Mouse (Mus musculus): ENCODE measurements around the gene Nlrc5. TPM values are rescaled to one million over a fixed set of nuclear protein-coding genes. Genes with fewer than 3 reads are reported as not detected.

The Nlrc5 gene
- polyA plus RNA-seq, 1 experiment, result 0.82 TPM

- DNase-seq, result no peak
- TF ChIP-seq POLR2A (IDR thresholded peaks at IDR 0.05; ENCODE audit: borderline replicate concordance, insufficient read depth, low read length), result no peak
- TF ChIP-seq CTCF (IDR thresholded peaks at IDR 0.05; ENCODE audit: borderline replicate concordance, insufficient read depth, low read depth, low read length), result no peak
- Histone ChIP-seq H3K27me3 (ENCODE audit: control insufficient read depth, insufficient read depth, low read length) (no peaks in the 10 kb centered on the region), H3K4me1 (ENCODE audit: control insufficient read depth, insufficient read depth, low read length) (no peaks in the 10 kb centered on the region), H3K27ac (ENCODE audit: insufficient read depth, low read length) (no peak overlapping the region), H3K4me3 (replicated peaks; ENCODE audit: insufficient read depth, low read depth, low read length) (no peak overlapping the region)
- 68% methylated on average over 8 of the region's 8 CpGs for WGBS
Observed at GRCm38 (mm10) chr8:94543981-94544380, 109.8 kb downstream of the Nlrc5 start.

- no peaks in the 10 kb centered on the region for H3K4me1 ChIP-seq (ENCODE audit: control insufficient read depth, insufficient read depth, low read length)
- no peak for TF ChIP-seq POLR2A (IDR thresholded peaks at IDR 0.05; ENCODE audit: borderline replicate concordance, insufficient read depth, low read length)
- no peak for TF ChIP-seq CTCF (IDR thresholded peaks at IDR 0.05; ENCODE audit: borderline replicate concordance, insufficient read depth, low read depth, low read length)
- H3K4me3 ChIP-seq (replicated peaks; ENCODE audit: insufficient read depth, low read depth, low read length), result no peak overlapping the region
- DNase-seq, result no peak
- H3K27me3 ChIP-seq (ENCODE audit: control insufficient read depth, insufficient read depth, low read length), result no peaks in the 10 kb centered on the region
- 64% methylated on average over 5 of the region's 5 CpGs for WGBS
- H3K27ac ChIP-seq (ENCODE audit: insufficient read depth, low read length), result no peak overlapping the region
Observed at GRCm38 (mm10) chr8:94549041-94549440, 114.9 kb downstream of the Nlrc5 start.

GRCm38 (mm10) chr8:94549482-94549881 lies 115.3 kb downstream of the Nlrc5 start:
- 45% methylated on average over 5 of the region's 5 CpGs for WGBS
- TF ChIP-seq POLR2A (IDR thresholded peaks at IDR 0.05; ENCODE audit: borderline replicate concordance, insufficient read depth, low read length), result no peak
- TF ChIP-seq CTCF (IDR thresholded peaks at IDR 0.05; ENCODE audit: borderline replicate concordance, insufficient read depth, low read depth, low read length), result no peak
- no peak overlapping the region for H3K27ac ChIP-seq (ENCODE audit: insufficient read depth, low read length)

DNA sequence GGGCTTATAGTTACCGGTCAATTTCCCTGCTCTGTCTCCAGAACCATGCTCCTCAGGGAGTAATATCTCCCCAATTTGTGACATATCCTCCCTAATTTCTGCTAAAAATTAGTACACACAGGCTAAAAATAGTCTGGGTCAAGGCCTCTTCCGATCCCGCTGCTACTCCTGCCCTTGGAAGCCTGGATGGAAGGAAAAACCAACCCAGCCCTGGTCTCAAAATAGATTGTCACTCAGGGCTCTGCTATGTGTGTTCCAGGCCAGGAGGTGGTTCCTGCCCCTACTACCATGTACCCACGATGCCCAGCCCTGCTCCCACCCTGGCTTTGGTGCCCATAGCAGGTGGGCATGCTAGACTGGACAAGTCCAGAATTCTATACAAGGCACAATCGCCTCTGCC lies 115.8 kb downstream of the Nlrc5 start:
- Histone ChIP-seq H3K4me1 (ENCODE audit: control insufficient read depth, insufficient read depth, low read length) (no peaks in the 10 kb centered on the region), H3K4me3 (replicated peaks; ENCODE audit: insufficient read depth, low read depth, low read length) (no peak overlapping the region), H3K27ac (ENCODE audit: insufficient read depth, low read length) (no peak overlapping the region), H3K27me3 (ENCODE audit: control insufficient read depth, insufficient read depth, low read length) (no peaks in the 10 kb centered on the region)
- WGBS, result 47% methylated on average over 5 of the region's 5 CpGs
- TF ChIP-seq POLR2A (IDR thresholded peaks at IDR 0.05; ENCODE audit: borderline replicate concordance, insufficient read depth, low read length) (no peak), CTCF (IDR thresholded peaks at IDR 0.05; ENCODE audit: borderline replicate concordance, insufficient read depth, low read depth, low read length) (no peak)
- DNase-seq, result no peak

More at GRCm38 (mm10) chr8:94549482-94549881, 115.3 kb downstream of the Nlrc5 start:
- no peak for DNase-seq
- Histone ChIP-seq H3K4me3 (replicated peaks; ENCODE audit: insufficient read depth, low read depth, low read length) (no peak overlapping the region), H3K27me3 (ENCODE audit: control insufficient read depth, insufficient read depth, low read length) (no peaks in the 10 kb centered on the region), H3K4me1 (ENCODE audit: control insufficient read depth, insufficient read depth, low read length) (no peaks in the 10 kb centered on the region)

- 58% methylated on average over 17 of the region's 17 CpGs for WGBS
- no peak overlapping the region for H3K27ac ChIP-seq (ENCODE audit: insufficient read depth, low read length)
- TF ChIP-seq POLR2A (IDR thresholded peaks at IDR 0.05; ENCODE audit: borderline replicate concordance, insufficient read depth, low read length) (no peak), CTCF (IDR thresholded peaks at IDR 0.05; ENCODE audit: borderline replicate concordance, insufficient read depth, low read depth, low read length) (no peak)
Observed at GRCm38 (mm10) chr8:94551471-94552422, 117.6 kb downstream of the Nlrc5 start.

GRCm38 (mm10) chr8:94552696-94553095 lies 118.5 kb downstream of the Nlrc5 start:
- no peak overlapping the region for H3K27ac ChIP-seq (ENCODE audit: insufficient read depth, low read length)
- no peak for DNase-seq
- H3K27me3 ChIP-seq (ENCODE audit: control insufficient read depth, insufficient read depth, low read length), result no peaks in the 10 kb centered on the region
- no peak overlapping the region for H3K4me3 ChIP-seq (replicated peaks; ENCODE audit: insufficient read depth, low read depth, low read length)
- WGBS, result 49% methylated on average over 2 of the region's 2 CpGs
- TF ChIP-seq CTCF (IDR thresholded peaks at IDR 0.05; ENCODE audit: borderline replicate concordance, insufficient read depth, low read depth, low read length), result no peak
- TF ChIP-seq POLR2A (IDR thresholded peaks at IDR 0.05; ENCODE audit: borderline replicate concordance, insufficient read depth, low read length), result no peak
- H3K4me1 ChIP-seq (ENCODE audit: control insufficient read depth, insufficient read depth, low read length), result no peaks in the 10 kb centered on the region

More at GRCm38 (mm10) chr8:94551471-94552422, 117.6 kb downstream of the Nlrc5 start:
- DNase-seq, result peak in 1 of 2 experiments; percentile 46
- no peak overlapping the region for H3K4me3 ChIP-seq (replicated peaks; ENCODE audit: insufficient read depth, low read depth, low read length)
- no peaks in the 10 kb centered on the region for H3K27me3 ChIP-seq (ENCODE audit: control insufficient read depth, insufficient read depth, low read length)
- H3K4me1 ChIP-seq (ENCODE audit: control insufficient read depth, insufficient read depth, low read length), result no peaks in the 10 kb centered on the region

- no peaks in the 10 kb centered on the region for H3K4me1 ChIP-seq (ENCODE audit: control insufficient read depth, insufficient read depth, low read length)
- DNase-seq, result no peak
- no peak for TF ChIP-seq CTCF (IDR thresholded peaks at IDR 0.05; ENCODE audit: borderline replicate concordance, insufficient read depth, low read depth, low read length)
- H3K27ac ChIP-seq (ENCODE audit: insufficient read depth, low read length), result no peak overlapping the region
- 69% methylated on average over 3 of the region's 3 CpGs for WGBS
- H3K27me3 ChIP-seq (ENCODE audit: control insufficient read depth, insufficient read depth, low read length), result no peaks in the 10 kb centered on the region
- H3K4me3 ChIP-seq (replicated peaks; ENCODE audit: insufficient read depth, low read depth, low read length), result no peak overlapping the region
Observed at GRCm38 (mm10) chr8:94557281-94557680, 123.1 kb downstream of the Nlrc5 start.

DNA sequence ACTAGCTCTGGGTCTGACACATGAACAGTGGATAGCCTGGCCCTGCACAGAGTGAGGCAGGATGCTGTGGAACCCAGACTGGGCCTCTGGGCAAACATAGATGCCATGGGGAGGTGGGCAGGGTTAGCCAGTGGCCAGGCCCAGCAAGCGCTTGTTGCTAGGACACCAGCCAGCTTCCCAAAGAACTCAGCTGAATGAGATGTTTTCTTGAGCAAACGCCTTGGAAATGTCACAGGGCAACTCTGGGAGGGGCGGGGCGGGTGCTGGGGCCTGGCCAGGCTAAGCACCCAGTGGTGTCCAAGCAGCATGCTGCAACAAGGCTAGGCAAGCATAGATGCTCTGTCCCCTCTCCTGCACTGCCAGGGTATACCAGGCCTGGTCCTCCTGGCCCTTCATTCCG lies 127.1 kb downstream of the Nlrc5 start:
- TF ChIP-seq POLR2A (IDR thresholded peaks at IDR 0.05; ENCODE audit: borderline replicate concordance, insufficient read depth, low read length) (no peak), CTCF (IDR thresholded peaks at IDR 0.05; ENCODE audit: borderline replicate concordance, insufficient read depth, low read depth, low read length) (no peak)
- DNase-seq, result peak in 1 of 2 experiments; percentile 50
- Histone ChIP-seq H3K4me1 (ENCODE audit: control insufficient read depth, insufficient read depth, low read length) (no peaks in the 10 kb centered on the region; the same call in 1 of the 2 replicates), H3K4me3 (replicated peaks; ENCODE audit: insufficient read depth, low read depth, low read length) (no peak overlapping the region), H3K27me3 (ENCODE audit: control insufficient read depth, insufficient read depth, low read length) (no peaks in the 10 kb centered on the region), H3K27ac (ENCODE audit: insufficient read depth, low read length) (no peak overlapping the region)
- WGBS, result 55% methylated on average over 5 of the region's 5 CpGs

Measured in cerebellum, adult 2 months (tissue).